Mouse (Mus musculus): ENCODE measurements around the gene Grin2b. TPM values are rescaled to one million over a fixed set of nuclear protein-coding genes. Genes with fewer than 3 reads are reported as not detected.
"Not testable (repeated sequence)": the region's sequence is repeated elsewhere in the genome, so short reads cannot be mapped to it uniquely, and the experiment has no call there.

Gene Grin2b
- total RNA-seq, 2 experiments from 2014 or later: not detected

DNA sequence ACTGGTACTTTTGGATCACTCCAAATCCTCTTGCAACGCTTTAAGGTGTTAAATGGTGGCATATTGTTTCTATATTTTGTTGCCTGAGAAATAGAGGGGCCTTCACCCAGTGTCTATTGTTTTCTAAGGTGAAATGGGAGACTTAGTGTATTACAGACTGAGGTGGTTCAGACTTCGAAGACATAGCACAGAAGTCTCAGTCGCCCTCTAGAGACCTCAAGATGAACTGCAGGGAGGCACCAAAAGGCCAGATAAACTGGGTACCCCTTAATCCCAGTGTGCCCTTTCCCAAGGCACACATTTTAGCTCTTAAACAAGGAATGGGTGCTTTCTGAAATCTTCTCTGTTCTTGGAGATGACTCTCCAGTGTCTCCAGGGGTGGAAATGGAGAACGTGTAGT, 345.4 kb downstream of the Grin2b start:
- intact Hi-C loops (cut with DNase I): loop anchor here (1.0 to 10.0 kb wide), 2 partner anchors 293 to 384 kb away; no protein-coding TSS in a partner anchor
- peak; percentile 37 to 54 for DNase-seq

DNA sequence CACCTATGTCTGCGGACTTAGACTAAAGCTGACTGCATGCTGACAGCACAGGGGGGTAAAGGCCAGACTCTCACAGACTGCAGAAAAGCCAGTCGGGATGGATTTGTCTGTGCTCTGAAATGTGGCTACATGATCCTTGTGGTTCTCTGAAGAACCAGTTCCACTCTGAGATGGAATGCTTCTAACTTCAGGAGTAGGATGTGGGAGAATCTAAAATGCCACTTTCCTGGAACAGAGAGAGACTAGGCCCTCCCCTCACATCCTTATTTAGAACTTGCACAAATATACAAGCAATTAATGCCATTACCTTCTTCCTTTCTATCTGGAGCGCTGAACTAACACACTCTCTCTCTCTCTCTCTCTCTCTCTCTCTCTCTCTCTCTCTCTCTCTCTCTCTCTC, 346.0 kb downstream of the Grin2b start:
- no peak for DNase-seq
- intact Hi-C loops (cut with DNase I): loop anchor here (10.0 kb wide), 1 partner anchor 293 kb away; no protein-coding TSS in a partner anchor

DNA sequence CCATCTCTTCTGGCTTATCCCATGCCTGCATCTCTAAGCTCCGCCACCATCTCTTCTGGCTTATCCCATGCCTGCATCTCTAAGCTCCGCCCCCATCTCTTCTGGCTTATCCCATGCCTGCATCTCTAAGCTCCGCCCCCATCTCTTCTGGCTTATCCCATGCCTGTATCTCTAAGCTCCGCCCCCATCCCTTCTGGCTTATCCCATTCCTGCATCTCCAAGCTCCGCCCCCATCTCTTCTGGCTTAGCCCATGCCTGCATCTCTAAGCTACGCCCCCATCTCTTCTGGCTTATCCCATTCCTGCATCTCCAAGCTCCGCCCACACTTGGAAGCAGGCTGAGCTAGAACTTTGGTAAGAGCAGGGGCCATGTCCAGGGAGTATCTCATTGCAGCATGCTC, 346.5 kb downstream of the Grin2b start:
- intact Hi-C loops (cut with DNase I): loop anchor here (10.0 kb wide), 1 partner anchor 292 kb away; no protein-coding TSS in a partner anchor
- not testable (repeated sequence) for DNase-seq

DNA sequence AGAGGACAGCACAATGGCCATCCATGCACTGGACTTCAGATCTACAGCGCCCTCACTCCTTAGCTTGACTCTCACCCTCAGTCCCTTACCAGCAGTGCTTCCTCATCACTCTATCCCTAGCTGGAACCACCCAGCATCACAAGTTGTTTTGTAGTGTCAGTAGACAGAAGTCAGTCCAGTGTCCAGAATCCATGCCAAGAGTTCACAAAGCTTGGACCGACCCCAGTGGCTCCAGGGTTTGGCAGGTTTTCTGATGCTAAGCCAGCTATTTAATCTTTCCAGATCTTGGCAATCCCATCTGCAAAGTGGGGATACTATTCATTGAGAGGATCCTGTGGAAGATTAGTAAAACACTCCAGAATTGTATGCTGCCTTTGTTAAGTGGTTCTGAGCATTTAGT, 355.9 kb downstream of the Grin2b start:
- no peak for DNase-seq
- intact Hi-C loops (cut with DNase I): no loop called here

DNA sequence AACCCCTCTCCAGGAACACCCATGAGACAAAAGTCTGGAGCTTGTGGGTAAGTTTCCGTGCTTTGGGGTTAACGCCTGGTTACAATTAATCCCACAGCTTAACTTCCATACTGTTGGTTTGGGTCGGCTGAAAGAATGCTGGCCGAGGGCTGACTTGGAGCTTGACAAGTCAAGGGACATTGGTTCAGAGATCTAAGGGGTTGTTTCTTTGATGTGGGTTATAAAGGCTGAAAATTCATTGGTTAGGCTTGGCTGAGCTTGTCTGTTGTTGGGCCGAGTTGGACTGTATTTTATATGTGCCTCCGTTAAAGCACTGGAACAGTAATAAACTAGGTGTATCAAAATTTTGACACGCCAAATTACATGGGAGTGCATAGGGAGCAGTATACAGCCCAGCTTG, 359.6 kb downstream of the Grin2b start:
- DNase-seq: no peak
- intact Hi-C loops (cut with DNase I): no loop called here

DNA sequence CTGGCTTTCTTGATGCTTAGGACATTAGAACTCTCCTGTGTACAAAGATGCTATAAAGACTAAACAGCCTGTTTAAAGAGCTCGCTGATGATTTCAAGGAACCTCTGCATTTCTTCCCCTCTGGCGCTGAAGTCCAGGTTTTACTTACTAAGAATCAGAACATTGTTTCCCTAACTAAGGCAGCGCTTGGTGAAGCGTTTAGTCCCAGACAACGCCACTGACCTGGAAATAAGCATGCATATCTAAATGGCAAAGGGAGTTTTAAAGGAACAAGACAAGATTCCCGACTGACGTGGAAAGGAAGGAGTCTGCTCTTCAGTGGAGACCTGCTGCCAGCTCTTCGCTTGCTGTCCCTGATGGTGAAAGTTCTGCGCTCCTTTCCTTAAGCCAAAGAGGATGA, 367.9 kb downstream of the Grin2b start:
- intact Hi-C loops (cut with DNase I): no loop called here
- no peak for DNase-seq

DNA sequence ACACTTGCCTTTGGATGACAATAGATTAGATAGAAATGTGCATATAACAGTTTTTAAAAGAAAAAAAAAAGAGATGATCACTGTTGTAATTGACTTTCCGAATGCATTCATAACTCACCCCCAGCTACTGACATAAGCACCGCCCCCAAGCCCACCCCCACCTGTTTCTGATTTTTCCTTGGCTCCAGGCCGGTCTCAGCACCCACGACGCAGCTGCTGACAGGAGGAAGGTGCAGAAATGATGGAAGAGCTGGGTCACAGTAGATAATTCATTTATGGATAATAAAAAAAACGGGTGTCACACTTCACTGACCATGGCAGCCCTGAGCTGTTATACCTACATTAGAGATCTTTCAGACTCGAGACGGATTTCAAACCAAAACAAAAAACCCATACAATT, 373.4 kb downstream of the Grin2b start:
- no peak for DNase-seq
- intact Hi-C loops (cut with DNase I): no loop called here

DNA sequence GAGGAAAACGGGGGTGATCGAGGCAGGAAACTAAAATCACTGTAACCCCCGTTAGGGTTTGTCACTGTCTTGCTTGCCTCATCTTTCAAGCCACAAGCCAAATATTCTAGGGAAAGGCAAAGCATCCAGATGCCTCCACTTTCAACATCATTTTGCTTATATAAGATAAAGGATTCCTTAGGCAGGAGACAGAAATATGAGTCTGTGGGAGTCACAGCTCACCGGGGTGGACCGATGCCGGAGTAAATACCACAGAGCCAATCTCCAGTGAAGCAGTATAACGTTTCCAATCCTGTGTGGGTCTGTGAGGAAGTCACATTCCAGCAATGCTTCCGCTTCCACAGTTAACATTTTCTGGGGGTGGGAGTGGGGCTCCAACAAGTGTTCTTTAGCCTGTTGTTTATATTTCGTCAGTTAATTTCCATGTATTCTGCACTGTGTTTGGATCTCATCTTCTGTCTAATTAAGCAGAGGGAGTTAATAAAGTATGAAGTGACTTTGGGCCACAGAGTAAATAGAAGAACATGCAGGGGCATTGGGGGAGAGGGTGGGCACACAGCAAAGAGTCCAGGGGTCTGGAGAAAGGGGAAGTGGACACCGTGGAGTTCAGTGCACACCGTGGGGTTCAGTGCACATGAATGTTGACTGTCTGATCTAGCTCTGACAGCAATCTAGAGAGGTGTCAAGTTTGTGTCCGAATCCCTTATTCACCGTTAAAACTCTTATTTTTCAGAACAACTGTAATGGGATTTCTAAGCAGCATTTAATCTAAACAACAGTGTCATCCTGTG, 374.9 kb downstream of the Grin2b start:
- no peak for DNase-seq
- intact Hi-C loops (cut with DNase I): no loop called here

DNA sequence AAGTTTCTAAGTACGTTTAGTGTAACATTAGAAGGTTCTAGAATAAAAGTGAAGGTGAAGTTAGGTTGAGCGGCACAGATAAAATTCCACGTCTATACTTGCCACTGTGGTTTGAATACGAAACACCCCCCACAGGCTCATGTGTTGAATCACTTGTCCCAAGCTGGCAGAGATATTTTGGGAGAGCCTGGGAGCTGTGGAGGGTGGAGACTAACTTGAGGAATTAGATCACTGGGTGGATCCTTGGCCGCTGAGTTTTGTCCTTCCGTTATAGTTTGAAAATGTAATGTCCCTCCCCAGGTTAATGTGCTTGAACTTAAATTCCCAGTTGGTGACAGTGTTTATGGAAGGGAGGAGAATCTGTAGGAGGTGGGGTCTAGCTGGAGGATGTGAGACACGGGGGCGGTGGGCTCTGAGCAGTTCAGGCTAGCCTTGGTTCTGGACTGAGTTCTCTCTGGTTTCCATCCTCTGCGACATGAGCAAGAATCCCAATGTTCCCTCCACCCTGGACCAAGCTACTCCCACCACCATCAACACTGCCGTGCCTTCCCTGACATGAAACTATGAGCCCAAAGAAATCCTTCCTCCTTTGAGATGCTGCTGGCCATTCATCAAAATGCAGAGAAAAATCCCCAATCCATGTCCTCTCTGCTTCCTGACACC, 375.8 kb downstream of the Grin2b start:
- no peak for DNase-seq
- intact Hi-C loops (cut with DNase I): no loop called here

DNA sequence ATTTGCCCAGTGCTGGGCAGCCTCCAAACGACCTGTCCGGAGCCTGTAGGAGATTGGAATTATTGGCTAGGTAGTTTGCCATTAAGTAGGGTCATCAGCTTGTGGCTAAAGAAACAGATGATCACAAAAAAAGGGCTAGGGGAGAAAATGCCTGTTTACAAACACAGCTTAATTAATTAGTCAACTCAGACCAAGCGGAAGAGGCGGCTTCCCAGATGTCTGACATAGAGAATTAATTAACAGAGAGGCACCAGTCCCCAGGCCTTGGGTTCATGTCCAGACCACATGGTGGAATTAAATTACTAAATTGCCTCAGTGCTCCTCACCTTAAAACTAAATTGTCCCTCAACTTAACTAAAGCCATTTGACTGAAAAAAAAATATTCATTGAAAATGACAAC, 376.4 kb downstream of the Grin2b start:
- no peak for DNase-seq
- intact Hi-C loops (cut with DNase I): no loop called here

DNA sequence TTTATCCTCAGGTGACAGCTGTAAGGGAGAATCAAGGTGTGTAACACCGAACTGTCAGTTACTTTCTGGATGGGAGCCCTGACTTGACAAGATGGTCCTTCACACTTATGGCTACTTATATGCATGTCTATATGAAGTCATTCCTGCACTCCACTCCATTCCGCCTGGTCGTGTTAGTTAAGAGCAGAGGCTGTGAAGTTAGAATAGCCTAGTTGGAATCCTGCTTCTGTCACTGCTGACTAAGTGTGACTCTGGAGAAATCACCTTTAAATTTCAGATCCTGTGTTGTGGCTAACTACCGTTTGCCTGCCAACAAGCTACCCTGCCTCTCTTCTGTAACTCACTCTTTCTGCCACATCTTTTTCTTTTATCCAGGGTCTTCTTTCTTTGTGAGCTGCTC, 381.9 kb downstream of the Grin2b start:
- intact Hi-C loops (cut with DNase I): no loop called here
- no peak for DNase-seq

DNA sequence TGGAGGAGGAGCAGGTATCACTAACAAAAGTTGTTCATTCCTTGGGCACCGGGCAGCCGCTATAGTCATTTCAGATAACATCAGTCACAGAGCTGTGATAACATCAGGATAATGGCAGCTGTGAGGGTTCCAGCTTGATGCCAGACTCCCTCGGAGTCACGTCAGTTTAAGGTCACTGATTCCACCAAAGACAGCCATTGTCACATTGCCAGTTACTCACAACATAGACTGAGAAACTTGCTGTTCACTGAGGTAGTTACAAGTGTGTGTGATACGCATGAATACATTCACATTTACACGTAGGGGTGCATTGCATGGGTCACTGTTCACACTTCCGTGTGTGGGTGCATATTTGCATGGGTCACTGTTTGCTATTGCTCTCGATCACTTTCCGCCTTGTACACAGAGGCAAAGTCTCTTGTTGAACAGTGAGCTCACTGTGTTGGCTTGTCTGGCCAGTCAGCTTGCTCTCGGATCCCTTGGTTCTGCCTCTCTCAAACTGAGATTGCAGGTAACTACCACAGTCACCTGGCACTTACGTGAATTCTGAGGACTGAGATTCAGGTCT, 383.6 kb downstream of the Grin2b start:
- intact Hi-C loops (cut with DNase I): no loop called here
- no peak for DNase-seq

DNA sequence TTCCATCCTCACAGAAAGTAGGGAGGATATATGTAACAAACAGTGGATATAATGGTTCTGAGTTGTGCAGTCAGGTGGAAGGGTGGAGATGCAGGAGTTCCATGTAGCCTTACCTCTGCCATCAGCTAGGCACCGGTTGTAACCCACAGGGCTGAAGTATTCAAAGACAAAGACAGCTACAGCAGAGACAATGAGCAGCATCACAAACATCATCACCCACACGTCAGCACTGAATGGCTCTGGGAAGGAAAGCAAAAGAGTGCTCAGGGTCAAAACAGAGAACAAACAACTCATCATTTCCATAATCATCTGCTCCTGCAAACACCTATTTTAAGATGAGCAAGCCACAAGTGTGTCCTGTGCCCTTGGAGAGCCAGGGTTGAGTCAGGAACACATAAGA, 398.6 kb downstream of the Grin2b start:
- DNase-seq: no peak
- intact Hi-C loops (cut with DNase I): no loop called here

DNA sequence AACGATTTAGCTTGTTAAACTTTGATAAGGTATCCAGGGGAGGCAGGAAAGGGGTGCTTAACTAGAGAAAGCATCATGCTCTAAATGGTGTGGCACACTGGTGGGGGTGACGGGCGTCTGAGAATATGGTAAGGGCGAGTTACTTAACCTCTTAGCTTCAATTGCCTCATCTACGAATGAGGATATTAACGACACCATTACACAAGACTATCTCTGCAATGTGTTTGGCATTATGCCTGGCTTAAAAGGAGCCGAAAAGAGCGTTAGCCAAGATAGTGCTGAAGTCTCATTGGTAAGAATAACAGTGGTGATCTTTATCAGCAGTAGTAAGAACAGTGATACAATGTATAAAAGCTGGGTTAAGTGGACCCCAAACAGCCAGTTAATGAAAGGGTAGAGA, 405.7 kb downstream of the Grin2b start:
- intact Hi-C loops (cut with DNase I): no loop called here

DNA sequence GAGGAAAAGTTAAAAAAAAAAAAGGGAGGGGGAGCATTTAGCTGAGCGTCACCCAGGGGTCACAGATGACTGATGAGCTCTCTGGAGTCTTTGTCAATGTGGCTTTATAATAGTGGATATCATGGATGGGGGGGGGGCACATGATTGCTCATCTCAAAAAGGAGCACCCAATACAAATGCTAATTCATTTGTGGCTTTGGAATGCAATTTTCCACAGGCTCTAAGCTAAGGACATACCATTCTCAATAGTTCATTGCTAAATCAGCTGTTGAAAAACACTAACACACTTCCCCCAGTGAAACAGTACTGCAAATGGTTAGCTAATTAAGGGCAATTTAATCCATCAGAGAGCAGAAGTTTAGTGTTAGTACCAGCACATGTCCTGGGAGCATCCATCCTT, 414.6 kb downstream of the Grin2b start:
- intact Hi-C loops (cut with DNase I): no loop called here
- DNase-seq: no peak

More for the DNA sequence above, 405.7 kb downstream of the Grin2b start:
- DNase-seq: no peak

DNA sequence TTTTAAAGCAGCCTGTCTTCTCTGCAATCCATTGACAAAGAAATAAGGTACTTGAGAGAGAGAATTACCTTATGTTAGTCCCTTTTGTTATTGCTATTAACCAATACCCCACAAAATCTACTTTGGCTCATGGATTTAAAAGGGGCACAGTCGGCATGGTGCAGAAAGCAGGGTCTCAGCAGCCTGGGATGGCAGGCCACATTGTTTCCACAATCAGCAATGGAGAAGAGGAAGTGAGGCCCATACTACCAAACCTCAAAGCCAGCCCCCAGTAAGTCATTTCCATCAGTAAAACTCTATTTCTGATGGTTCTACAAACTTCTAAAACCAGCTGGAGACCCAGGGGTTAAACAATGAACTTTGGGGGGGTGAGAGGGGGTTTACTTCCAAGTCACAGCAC, 417.2 kb downstream of the Grin2b start:
- intact Hi-C loops (cut with DNase I): no loop called here
- DNase-seq: no peak

DNA sequence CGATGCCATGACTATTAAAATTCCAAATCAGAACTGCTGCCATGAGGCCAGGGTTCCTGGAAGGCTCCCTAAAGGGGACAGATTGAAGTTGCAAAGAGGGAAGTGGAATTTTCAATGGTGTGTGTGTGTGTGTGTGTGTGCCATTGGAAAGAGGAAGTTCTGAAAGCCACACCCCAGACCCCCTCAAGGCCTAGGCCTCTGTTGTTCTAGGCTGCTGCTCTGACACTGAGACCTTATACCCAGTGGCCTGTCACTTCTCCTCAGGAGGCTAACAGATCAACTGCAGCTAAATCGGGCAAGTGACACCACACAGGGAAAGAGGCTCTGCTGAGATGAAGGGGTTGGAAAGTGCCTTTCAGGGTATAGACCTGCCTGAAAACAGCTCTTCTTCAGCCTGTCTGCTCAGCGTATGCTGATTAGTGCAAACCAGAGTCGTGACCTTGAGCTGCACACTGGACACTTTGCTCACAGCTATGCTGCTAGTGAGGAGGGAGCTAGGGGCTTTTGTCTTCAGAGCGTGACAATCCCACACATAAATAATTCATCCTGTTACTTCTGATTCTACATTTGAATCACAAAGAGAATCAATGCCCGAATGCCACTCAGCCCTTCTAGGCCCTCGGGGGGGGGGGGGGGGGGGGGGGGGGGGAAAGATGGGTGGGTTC, 424.8 kb downstream of the Grin2b start:
- intact Hi-C loops (cut with DNase I): no loop called here
- no peak for DNase-seq

DNA sequence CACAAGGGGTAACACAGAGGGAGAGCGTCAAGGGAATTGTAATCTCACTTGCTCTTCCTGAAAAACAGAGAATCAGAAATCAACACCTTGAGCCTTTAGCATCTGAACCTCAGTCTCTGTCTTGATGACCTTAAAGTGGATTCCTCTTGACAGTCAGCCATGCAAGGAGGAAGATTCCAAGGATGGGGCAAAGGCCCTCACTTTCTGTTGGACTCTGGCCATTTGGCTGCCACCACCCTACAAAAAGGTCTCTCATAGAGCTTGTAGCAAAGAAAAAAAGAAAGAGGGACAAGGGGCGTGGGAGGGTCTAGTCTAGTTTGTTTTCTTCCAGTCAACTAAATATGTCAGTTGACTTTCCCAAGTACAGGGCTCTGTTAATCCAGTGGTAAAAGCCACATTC, 427.7 kb downstream of the Grin2b start:
- intact Hi-C loops (cut with DNase I): no loop called here
- DNase-seq: no peak

DNA sequence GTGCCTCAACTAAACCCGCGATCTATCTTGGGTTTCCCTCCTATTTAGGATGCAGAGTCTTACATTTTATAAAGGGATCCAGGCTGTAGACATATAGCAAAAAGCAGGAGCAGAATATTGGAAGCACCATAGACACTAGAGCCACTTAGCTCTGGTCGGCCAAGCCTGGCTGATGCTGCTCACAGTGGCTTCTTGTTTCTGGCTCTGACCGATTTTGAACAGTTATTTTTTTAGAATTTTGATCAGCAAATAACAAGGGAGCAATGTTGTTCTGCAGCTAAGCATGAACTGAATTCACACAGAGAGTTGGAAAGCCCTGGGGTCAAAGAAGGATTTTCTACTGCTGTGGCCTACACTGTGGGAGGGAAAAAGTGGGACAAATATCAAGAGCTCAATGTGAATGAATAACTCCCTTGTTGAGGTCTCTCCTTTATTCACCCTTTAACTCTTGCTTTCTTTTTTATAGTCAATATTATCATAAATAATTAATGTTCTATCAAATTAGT, 439.0 kb downstream of the Grin2b start:
- no peak for DNase-seq
- intact Hi-C loops (cut with DNase I): no loop called here

DNA sequence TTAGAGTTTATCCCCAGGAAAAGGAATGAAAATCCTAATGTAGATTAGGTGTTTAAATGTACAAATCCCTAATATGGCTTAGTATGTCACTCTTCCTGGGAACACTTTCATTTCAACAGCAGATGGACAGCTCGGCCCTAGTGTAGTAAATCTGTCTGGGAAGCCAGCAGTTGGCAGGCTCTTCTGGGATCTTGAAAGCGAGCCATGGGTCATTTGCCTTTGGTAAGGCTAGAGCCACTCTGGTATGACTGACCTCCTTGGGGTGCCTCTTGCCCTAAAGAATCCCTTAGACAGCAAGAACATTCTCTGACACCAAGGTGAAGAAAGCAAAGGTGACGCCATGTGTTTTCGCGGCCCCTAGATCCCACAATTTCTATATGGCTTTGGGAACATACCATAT, 446.2 kb downstream of the Grin2b start:
- no peak for DNase-seq
- intact Hi-C loops (cut with DNase I): no loop called here

DNA sequence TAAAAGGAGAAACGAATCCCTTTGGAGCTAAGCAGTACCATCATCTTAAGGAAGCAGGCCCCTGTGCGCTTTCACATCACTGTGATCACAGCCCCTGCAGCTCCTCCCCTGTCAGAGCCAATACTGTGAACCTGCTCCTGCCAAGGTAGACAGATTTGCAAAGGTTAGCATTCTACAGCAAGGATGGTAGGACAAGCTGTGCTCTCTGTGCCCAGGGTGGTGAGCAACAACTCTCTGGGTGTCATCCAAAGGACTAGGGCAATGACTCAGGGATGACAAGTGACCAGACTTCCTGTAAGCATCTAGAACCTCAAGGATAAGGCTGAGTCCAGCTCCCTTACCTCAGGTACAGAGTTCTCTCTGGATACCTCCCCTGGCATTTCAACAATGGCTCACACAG, 451.6 kb downstream of the Grin2b start:
- intact Hi-C loops (cut with DNase I): no loop called here
- no peak for DNase-seq

Measured in heart, postnatal 36 days (tissue).